Mouse (Mus musculus): ENCODE data around the gene Pde2a. TPM values are rescaled to one million over a fixed set of nuclear protein-coding genes. Genes with fewer than 3 reads are reported as not detected.

Pde2a gene
- polyA plus RNA-seq, 1 experiment from 2014 or later = 12.7 TPM

DNA sequence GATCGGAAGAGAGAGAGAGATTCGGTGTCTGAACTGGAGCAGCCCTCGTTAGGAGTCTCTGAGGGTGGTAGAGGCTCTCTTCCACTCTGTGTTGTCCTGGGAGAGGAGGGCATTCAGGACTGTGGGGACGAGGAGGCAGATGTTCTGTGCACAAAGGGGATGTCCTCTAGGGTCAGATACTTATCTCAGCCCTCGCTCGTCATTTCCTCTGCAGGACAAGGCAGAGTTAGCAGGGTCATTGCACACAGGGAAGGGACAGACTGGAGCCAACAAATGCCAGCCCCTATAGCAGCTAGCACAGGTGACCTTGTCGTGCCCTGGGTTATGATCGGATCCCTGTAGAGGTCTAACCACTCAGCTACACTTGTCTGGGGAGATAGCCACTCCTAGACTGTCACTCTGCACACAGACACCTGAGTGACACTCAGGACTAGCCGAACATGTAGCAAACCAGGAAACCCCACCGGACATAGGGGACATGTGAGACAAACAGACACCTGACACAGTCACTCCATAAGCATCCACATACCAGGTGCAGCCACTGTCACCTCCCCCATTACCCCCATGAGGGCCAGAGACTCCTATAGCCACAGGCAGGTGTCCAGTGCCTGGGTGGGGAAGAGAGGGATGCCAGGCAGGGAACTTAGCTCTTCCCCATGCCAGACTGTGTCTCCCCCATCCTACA is 38.6 kb downstream of the Pde2a start:
- Histone ChIP-seq H3K4me1 (ENCODE audit: control insufficient read depth, insufficient read depth, low read length) (peaks cover 54% of the 10 kb centered on the region), H3K27me3 (ENCODE audit: control insufficient read depth, insufficient read depth, low read length) (peaks cover 3% of the 10 kb centered on the region; the same call in 1 of the 2 replicates), H3K4me3 (ENCODE audit: low read length) (no peak overlapping the region), H3K27ac (ENCODE audit: low read length) (peak overlapping the region; percentile 41; the same call in 1 of the 2 replicates), H3K9ac (ENCODE audit: low read length) (peak overlapping the region; percentile 5; the same call in 1 of the 2 replicates), H3K4me2 (ENCODE audit: low read depth, low read length) (peak overlapping the region; percentile 7; the same call in 1 of the 2 replicates), H3K9me3 (replicated peaks; ENCODE audit: control insufficient read depth, low read length) (no peaks in the 10 kb centered on the region), H3K36me3 (ENCODE audit: control insufficient read depth, insufficient read depth) (no peaks in the 10 kb centered on the region)
- 49% methylated on average over 10 of the region's 10 CpGs for WGBS
- ATAC-seq (replicated peaks; ENCODE audit: extremely low read depth, insufficient read depth, low FRiP score) = no peak

DNA sequence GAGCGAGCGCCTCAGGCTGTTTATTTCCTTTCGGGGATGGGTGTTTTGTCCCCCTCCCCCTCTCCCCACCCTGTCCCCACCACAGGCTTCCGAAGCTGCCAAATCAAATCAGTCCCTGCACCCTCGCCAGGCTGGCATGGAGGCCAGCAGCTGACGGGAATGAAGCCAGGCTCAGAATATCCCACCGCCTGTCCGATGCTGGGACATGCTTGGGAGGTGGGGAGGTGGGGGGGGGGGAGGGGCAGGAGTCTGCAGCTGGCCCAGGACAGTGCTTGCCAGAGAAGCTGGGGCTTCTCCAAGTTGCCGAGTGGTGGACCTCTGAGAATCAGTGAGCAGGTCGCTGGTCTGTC is 39.1 kb downstream of the Pde2a start:
- no peak overlapping the region for H3K4me3 ChIP-seq (ENCODE audit: low read length)
- no peaks in the 10 kb centered on the region for H3K9me3 ChIP-seq (replicated peaks; ENCODE audit: control insufficient read depth, low read length)
- peak overlapping the region; percentile 5; the same call in 1 of the 2 replicates for H3K9ac ChIP-seq (ENCODE audit: low read length)
- H3K4me2 ChIP-seq (ENCODE audit: low read depth, low read length) = peak overlapping the region; percentile 7; the same call in 1 of the 2 replicates
- peak; percentile 69 for ATAC-seq (replicated peaks; ENCODE audit: extremely low read depth, insufficient read depth, low FRiP score)
- H3K36me3 ChIP-seq (ENCODE audit: control insufficient read depth, insufficient read depth) = no peaks in the 10 kb centered on the region
- H3K4me1 ChIP-seq (ENCODE audit: control insufficient read depth, insufficient read depth, low read length) = peaks cover 59% of the 10 kb centered on the region
- H3K27me3 ChIP-seq (ENCODE audit: control insufficient read depth, insufficient read depth, low read length) = peaks cover 3% of the 10 kb centered on the region; the same call in 1 of the 2 replicates
- H3K27ac ChIP-seq (ENCODE audit: low read length) = peak overlapping the region; percentile 41; the same call in 1 of the 2 replicates
- WGBS = 23% methylated on average over 10 of the region's 10 CpGs

DNA sequence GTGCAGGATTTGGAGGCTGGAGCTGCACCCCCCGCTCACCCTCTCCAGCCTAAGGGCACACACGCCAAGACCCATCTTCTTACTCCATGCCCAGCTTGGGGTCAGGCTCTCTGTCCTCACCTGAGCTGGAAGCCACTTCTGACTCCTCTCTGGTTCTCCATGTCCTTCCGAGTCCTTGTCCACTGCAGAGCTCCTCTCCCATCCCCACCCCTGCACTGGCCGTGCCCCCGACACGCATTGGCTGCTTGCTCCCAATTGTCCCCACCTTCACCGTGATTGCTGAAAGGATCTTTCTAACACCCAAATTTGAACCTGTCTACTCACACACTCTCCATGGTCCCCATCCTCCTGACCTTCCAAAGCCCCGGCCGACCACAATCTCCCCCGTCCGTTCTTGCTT is 40.1 kb downstream of the Pde2a start:
- 67% methylated on average over 11 of the region's 11 CpGs for WGBS
- Histone ChIP-seq H3K27ac (ENCODE audit: low read length) (no peak overlapping the region), H3K4me1 (ENCODE audit: control insufficient read depth, insufficient read depth, low read length) (peaks cover 68% of the 10 kb centered on the region), H3K27me3 (ENCODE audit: control insufficient read depth, insufficient read depth, low read length) (peaks cover 3% of the 10 kb centered on the region; the same call in 1 of the 2 replicates), H3K9me3 (replicated peaks; ENCODE audit: control insufficient read depth, low read length) (no peaks in the 10 kb centered on the region), H3K4me2 (ENCODE audit: low read depth, low read length) (no peak overlapping the region), H3K4me3 (ENCODE audit: low read length) (no peak overlapping the region), H3K36me3 (ENCODE audit: control insufficient read depth, insufficient read depth) (no peaks in the 10 kb centered on the region), H3K9ac (ENCODE audit: low read length) (no peak overlapping the region)
- ATAC-seq (replicated peaks; ENCODE audit: extremely low read depth, insufficient read depth, low FRiP score) = no peak

DNA sequence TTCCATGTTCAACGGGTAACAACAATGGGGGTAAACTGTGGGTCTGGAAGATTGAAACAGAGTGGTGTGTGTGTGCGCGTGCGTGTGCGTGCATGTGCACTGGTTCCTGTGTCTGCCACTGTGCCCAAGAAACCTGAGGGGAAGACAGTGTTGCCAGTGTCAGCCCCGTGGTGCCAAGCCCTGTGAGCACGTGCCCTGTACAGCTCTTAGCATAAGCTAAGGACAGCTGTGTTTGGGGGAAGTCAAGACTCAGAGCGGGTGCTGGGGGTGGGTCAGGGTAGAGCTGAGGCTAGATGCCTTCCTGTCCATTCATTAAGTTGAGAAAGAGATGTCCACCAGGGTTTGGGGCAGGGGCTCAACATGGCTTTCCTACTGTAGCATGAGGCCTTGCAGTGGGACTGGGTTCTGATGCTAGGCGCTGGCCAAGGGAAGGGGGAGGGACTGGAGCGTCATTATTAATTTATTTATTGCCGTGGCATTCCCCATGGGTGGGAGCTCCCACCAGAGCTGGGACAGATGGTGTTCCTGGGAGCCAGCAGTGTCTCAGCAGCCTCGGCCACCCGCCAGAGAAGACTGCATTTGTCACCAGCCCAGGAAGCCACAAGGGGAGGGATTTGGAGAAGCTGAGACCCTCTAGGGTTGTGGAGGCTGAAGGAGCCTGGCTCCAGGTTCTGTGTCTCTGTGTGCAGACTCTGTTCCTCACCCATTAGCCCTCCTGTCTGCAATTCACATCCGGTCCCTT is 41.0 kb downstream of the Pde2a start:
- Histone ChIP-seq H3K9ac (ENCODE audit: low read length) (no peak overlapping the region), H3K4me2 (ENCODE audit: low read depth, low read length) (no peak overlapping the region), H3K27ac (ENCODE audit: low read length) (no peak overlapping the region), H3K36me3 (ENCODE audit: control insufficient read depth, insufficient read depth) (no peaks in the 10 kb centered on the region), H3K9me3 (replicated peaks; ENCODE audit: control insufficient read depth, low read length) (no peaks in the 10 kb centered on the region), H3K4me3 (ENCODE audit: low read length) (no peak overlapping the region), H3K27me3 (ENCODE audit: control insufficient read depth, insufficient read depth, low read length) (peaks cover 3% of the 10 kb centered on the region; the same call in 1 of the 2 replicates), H3K4me1 (ENCODE audit: control insufficient read depth, insufficient read depth, low read length) (peaks cover 77% of the 10 kb centered on the region)
- ATAC-seq (replicated peaks; ENCODE audit: extremely low read depth, insufficient read depth, low FRiP score) = no peak
- 69% methylated on average over 14 of the region's 14 CpGs for whole genome bisulfite sequencing

DNA sequence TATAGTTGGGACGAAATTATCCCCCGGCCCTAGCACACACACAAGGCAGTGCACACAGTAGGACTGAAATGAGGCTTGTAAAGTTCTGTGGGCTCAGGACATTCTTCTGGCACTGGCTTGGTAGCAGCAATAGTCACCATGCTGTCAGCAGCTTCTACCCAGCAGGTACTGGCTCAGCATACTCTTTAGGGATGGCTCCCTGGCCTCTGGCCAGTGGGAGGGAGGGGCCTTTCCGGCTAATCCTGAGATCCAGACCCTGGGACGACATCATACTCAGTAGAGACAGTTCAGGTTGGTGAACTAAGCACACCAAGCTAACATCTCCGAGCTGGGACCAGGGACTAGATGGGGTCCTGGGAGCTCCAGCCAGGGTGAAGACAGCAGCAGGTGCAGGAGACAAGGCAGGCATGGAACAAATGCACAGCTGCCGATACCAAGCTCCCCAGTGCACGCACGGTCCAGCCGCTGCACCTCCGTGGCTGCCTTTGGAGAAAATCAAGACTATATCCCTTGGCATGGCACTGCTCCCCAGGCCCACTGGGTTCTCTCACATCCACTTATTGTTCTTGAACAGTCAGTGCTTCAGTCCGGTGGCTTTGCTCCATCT is 42.3 kb downstream of the Pde2a start:
- 38% methylated on average over 11 of the region's 11 CpGs for WGBS
- peaks cover 69% of the 10 kb centered on the region for H3K4me1 ChIP-seq (ENCODE audit: control insufficient read depth, insufficient read depth, low read length)
- H3K9me3 ChIP-seq (replicated peaks; ENCODE audit: control insufficient read depth, low read length) = no peaks in the 10 kb centered on the region
- no peak overlapping the region for H3K9ac ChIP-seq (ENCODE audit: low read length)
- no peaks in the 10 kb centered on the region; the same call in 1 of the 2 replicates for H3K27me3 ChIP-seq (ENCODE audit: control insufficient read depth, insufficient read depth, low read length)
- no peak for ATAC-seq (replicated peaks; ENCODE audit: extremely low read depth, insufficient read depth, low FRiP score)
- no peak overlapping the region for H3K4me3 ChIP-seq (ENCODE audit: low read length)
- no peaks in the 10 kb centered on the region for H3K36me3 ChIP-seq (ENCODE audit: control insufficient read depth, insufficient read depth)
- no peak overlapping the region for H3K27ac ChIP-seq (ENCODE audit: low read length)
- no peak overlapping the region for H3K4me2 ChIP-seq (ENCODE audit: low read depth, low read length)

DNA sequence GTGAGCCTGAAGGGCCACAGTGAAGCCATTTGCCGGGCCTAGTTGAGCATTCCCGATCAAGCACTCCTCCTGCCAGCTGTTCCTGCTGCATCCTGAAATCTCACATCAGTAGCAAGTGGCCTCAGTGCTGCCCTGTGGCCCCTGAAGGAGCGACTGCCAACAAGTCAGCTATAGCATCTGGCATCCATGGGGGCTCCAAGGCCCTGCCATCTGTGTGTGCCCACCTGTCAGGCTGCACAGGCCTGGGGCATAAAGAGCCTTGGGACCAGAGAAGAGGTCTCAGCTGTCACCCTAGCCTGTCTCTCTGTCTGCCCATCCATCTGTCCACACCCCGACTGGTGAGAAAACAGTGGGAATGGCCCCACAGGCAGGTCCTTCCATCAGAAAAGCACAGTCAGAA is 43.4 kb downstream of the Pde2a start:
- Histone ChIP-seq H3K9me3 (replicated peaks; ENCODE audit: control insufficient read depth, low read length) (no peaks in the 10 kb centered on the region), H3K27me3 (ENCODE audit: control insufficient read depth, insufficient read depth, low read length) (no peaks in the 10 kb centered on the region; the same call in 1 of the 2 replicates), H3K27ac (ENCODE audit: low read length) (peak overlapping the region; percentile 53), H3K4me3 (ENCODE audit: low read length) (no peak overlapping the region), H3K36me3 (ENCODE audit: control insufficient read depth, insufficient read depth) (no peaks in the 10 kb centered on the region), H3K9ac (ENCODE audit: low read length) (peak overlapping the region; percentile 14; the same call in 1 of the 2 replicates), H3K4me1 (ENCODE audit: control insufficient read depth, insufficient read depth, low read length) (peaks cover 60% of the 10 kb centered on the region), H3K4me2 (ENCODE audit: low read depth, low read length) (no peak overlapping the region)
- 59% methylated on average over 4 of the region's 4 CpGs for WGBS
- ATAC-seq (replicated peaks; ENCODE audit: extremely low read depth, insufficient read depth, low FRiP score) = no peak

DNA sequence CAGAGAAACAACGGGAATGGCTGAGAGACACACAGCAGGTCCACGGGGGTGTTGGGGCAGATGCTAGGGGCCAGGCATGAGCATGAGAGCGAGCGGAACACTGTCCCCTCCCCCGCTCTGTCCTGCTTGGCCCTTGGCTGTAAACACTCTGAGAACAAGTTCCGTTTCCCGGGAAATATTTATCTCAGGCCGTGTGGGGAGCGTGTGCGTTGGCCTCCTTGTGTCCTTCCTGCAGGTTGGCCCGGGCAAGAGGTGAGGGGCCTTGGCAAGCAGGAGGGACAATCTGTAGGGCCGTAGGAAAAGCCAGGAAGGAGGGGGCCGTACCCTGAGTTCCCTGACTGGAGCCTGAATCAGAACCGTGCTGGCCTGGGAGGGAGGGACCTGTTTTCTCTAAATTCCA is 43.9 kb downstream of the Pde2a start:
- peak; percentile 30 for ATAC-seq (replicated peaks; ENCODE audit: extremely low read depth, insufficient read depth, low FRiP score)
- Histone ChIP-seq H3K27ac (ENCODE audit: low read length) (peak overlapping the region; percentile 54), H3K27me3 (ENCODE audit: control insufficient read depth, insufficient read depth, low read length) (no peaks in the 10 kb centered on the region; the same call in 1 of the 2 replicates), H3K4me2 (ENCODE audit: low read depth, low read length) (no peak overlapping the region), H3K9ac (ENCODE audit: low read length) (peak overlapping the region; percentile 14; the same call in 1 of the 2 replicates), H3K9me3 (replicated peaks; ENCODE audit: control insufficient read depth, low read length) (no peaks in the 10 kb centered on the region), H3K36me3 (ENCODE audit: control insufficient read depth, insufficient read depth) (no peaks in the 10 kb centered on the region), H3K4me3 (ENCODE audit: low read length) (no peak overlapping the region), H3K4me1 (ENCODE audit: control insufficient read depth, insufficient read depth, low read length) (peaks cover 56% of the 10 kb centered on the region)
- WGBS = 23% methylated on average over 14 of the region's 14 CpGs

DNA sequence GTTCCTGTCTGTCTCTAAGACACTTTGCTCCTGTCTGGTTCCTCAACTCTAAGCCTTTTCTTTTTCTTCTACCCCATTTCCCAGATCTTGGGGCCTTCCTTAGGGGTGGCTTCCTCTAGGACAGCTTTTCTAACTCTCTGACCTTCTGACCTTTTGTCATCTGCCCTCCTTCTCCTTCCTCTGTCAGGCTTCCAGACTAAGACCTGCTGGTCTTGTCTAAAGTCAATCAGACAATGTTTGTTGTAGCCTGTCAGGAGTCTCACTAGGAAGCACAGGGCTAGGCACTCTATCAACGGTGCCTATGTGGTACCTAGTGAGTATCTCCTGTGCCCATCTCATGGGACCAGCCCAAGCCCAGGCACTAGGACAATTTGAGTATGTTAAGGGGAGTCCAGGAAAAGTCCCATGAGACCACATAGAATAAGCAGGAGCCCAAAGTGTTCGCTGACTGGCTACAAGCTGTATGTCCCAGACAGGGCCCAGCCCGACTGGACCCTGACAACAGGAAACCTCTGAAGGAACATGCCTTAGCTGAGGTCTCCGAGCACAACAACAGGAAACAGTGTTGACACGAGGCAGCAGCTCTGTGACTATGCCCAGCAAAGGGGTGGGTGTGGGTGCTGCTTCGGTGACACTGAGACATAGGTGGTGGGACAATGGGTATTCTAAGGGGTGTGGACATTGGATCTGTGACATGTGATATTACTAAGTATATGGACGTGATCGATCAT is 44.5 kb downstream of the Pde2a start:
- H3K4me2 ChIP-seq (ENCODE audit: low read depth, low read length) = no peak overlapping the region
- WGBS = 67% methylated on average over 8 of the region's 8 CpGs
- H3K27me3 ChIP-seq (ENCODE audit: control insufficient read depth, insufficient read depth, low read length) = no peaks in the 10 kb centered on the region; the same call in 1 of the 2 replicates
- H3K4me3 ChIP-seq (ENCODE audit: low read length) = no peak overlapping the region
- no peak overlapping the region for H3K9ac ChIP-seq (ENCODE audit: low read length)
- peaks cover 50% of the 10 kb centered on the region for H3K4me1 ChIP-seq (ENCODE audit: control insufficient read depth, insufficient read depth, low read length)
- H3K36me3 ChIP-seq (ENCODE audit: control insufficient read depth, insufficient read depth) = no peaks in the 10 kb centered on the region
- H3K27ac ChIP-seq (ENCODE audit: low read length) = peak overlapping the region; percentile 54
- 0 out of 2 replicates have a peak, but pooled peaks have one; percentile 18 for ATAC-seq (replicated peaks; ENCODE audit: extremely low read depth, insufficient read depth, low FRiP score)
- no peaks in the 10 kb centered on the region for H3K9me3 ChIP-seq (replicated peaks; ENCODE audit: control insufficient read depth, low read length)

Measured in heart, embryonic 16.5 days (tissue).